Mouse (Mus musculus) lung, postnatal 0 days (tissue): ENCODE results near the gene Eci1. TPM values are rescaled to one million over a fixed set of nuclear protein-coding genes. Genes with fewer than 3 reads are reported as not detected.

Source experiments
- ATAC-seq: fragments of 200-750 bp; cut with Nextera tagmentation; 2 replicates; pipeline ENCODE4 v1.8.0; 2017; ENCODE audit warnings: moderate library complexity
- DNase-seq: peaks from one replicate; pipeline ENCODE4 v3.0.0-alpha.2; 2016; ENCODE audit warnings: low spot score
- H3K27ac ChIP-seq: fragments of 300-500 bp; sonication (generic); 2 replicates; pipeline ENCODE4 v1.5.1; 2014; ENCODE audit warnings: antibody characterized with exemption, mild to moderate bottlenecking, low read length, mixed read lengths
- H3K27me3 ChIP-seq: fragments of 300-500 bp; sonication (generic); replicated peaks from 2 replicates; pipeline ENCODE4 v1.6.1; 2014; ENCODE audit warnings: low read length, mixed read lengths; ENCODE audit not compliant: insufficient read depth
- H3K36me3 ChIP-seq: fragments of 300-500 bp; sonication (generic); 2 replicates; pipeline ENCODE4 v1.6.1; 2014; ENCODE audit warnings: low read length, mixed read lengths; ENCODE audit not compliant: insufficient read depth
- H3K4me1 ChIP-seq: fragments of 300-500 bp; sonication (generic); 2 replicates; pipeline ENCODE4 v1.6.1; 2014; ENCODE audit warnings: antibody characterized with exemption, low read depth, low read length, mixed read lengths; ENCODE audit not compliant: insufficient read depth
- H3K4me2 ChIP-seq: fragments of 300-500 bp; sonication (generic); replicated peaks from 2 replicates; pipeline ENCODE4 v1.6.1; 2014; ENCODE audit warnings: low read depth, mild to moderate bottlenecking, low read length, moderate library complexity, mixed read lengths
- H3K4me3 ChIP-seq: fragments of 300-500 bp; sonication (generic); 2 replicates; pipeline ENCODE4 v1.5.1; 2014; ENCODE audit warnings: low read depth, low read length
- H3K9ac ChIP-seq: fragments of 300-500 bp; sonication (generic); replicated peaks from 2 replicates; pipeline ENCODE4 v1.6.1; 2014; ENCODE audit warnings: low read depth, mild to moderate bottlenecking
- H3K9me3 ChIP-seq: fragments of 300-500 bp; sonication (generic); 2 replicates; pipeline ENCODE4 v1.6.1; 2016; ENCODE audit warnings: low read length, mixed read lengths
- CTCF ChIP-seq: IDR thresholded peaks from 2 replicates; pipeline ENCODE4 v1.5.1; 2016; ENCODE audit warnings: antibody characterized with exemption, mild to moderate bottlenecking
- EP300 ChIP-seq: IDR thresholded peaks from 2 replicates; pipeline ENCODE4 v1.6.1; 2016; ENCODE audit warnings: antibody characterized with exemption, mild to moderate bottlenecking, control low read depth
- WGBS: fragments of 180-500 bp; shearing (Covaris S2); extraction: QIAGEN DNeasy Blood & Tissue Kit; methylation state at CpG from one replicate; pipeline ENCODE4 v1.1.7; 2014; 5-methylcytosine and 5-hydroxymethylcytosine counted together
- polyA plus RNA-seq: library from polyadenylated mRNA; unstranded; fragments of >200 nt; fragmentation: Nextera tagmentation; extraction: Ambion mirVana; gene quantifications from 2 replicates; pipeline ENCODE4 v1.2.1, GENCODE M21; 2015

Eci1 gene
- polyA plus RNA-seq, 1 experiment from 2014 or later, result 81.7 TPM

GRCm38 (mm10) chr17:24442632-24443155 lies 16.3 kb downstream of the Eci1 start, which contains the start of gene Dnase1l2:
Gene Dnase1l2 (minus strand): TSS chr17:24443105.
- Histone ChIP-seq H3K9ac (no peak within 1 kb of the TSS), H3K4me3 (no peak within 1 kb of the TSS), H3K9me3 (no peaks in the 10 kb centered on the region), H3K27me3 (no peaks in the 10 kb centered on the region), H3K4me1 (no peaks in the 10 kb centered on the region), H3K27ac (no peak within 1 kb of the TSS), H3K36me3 (peaks cover 40% of the 10 kb centered on the region), H3K4me2 (no peak within 1 kb of the TSS)
- TF ChIP-seq CTCF (no peak), EP300 (no peak)
- no peak for DNase-seq
- WGBS, result 69% methylated on average over 7 of the region's 7 CpGs
- ATAC-seq, result no peak

- H3K9me3 ChIP-seq, result no peaks in the 10 kb centered on the region
- no peaks in the 10 kb centered on the region for H3K27me3 ChIP-seq
- H3K36me3 ChIP-seq, result peaks cover 37% of the 10 kb centered on the region
- TF ChIP-seq EP300, result no peak
- TF ChIP-seq CTCF, result no peak
- ATAC-seq, result no peak
- no peak overlapping the region for H3K4me2 ChIP-seq
- no peak for DNase-seq
- H3K27ac ChIP-seq, result no peak overlapping the region
- no peaks in the 10 kb centered on the region for H3K4me1 ChIP-seq
- no peak overlapping the region for H3K4me3 ChIP-seq
- WGBS, result 77% methylated on average over 4 of the region's 4 CpGs
- H3K9ac ChIP-seq, result no peak overlapping the region
Observed at GRCm38 (mm10) chr17:24443409-24443808, 17.0 kb downstream of the Eci1 start.

GRCm38 (mm10) chr17:24446590-24446989 lies 20.1 kb downstream of the Eci1 start:
- TF ChIP-seq EP300 (no peak), CTCF (no peak)
- DNase-seq (no peak), ATAC-seq (no peak)
- Histone ChIP-seq H3K27ac (no peak overlapping the region), H3K4me3 (no peak overlapping the region), H3K27me3 (no peaks in the 10 kb centered on the region), H3K4me2 (no peak overlapping the region), H3K9me3 (no peaks in the 10 kb centered on the region), H3K36me3 (peaks cover 38% of the 10 kb centered on the region), H3K4me1 (no peaks in the 10 kb centered on the region), H3K9ac (no peak overlapping the region)
- WGBS, result 93% methylated on average over 8 of the region's 8 CpGs

- ATAC-seq (no peak), DNase-seq (no peak)
- H3K36me3 ChIP-seq, result peaks cover 30% of the 10 kb centered on the region
- no peak overlapping the region for H3K27ac ChIP-seq
- no peaks in the 10 kb centered on the region for H3K27me3 ChIP-seq
- no peaks in the 10 kb centered on the region for H3K9me3 ChIP-seq
- H3K9ac ChIP-seq, result no peak overlapping the region
- no peak overlapping the region for H3K4me2 ChIP-seq
- no peaks in the 10 kb centered on the region for H3K4me1 ChIP-seq
- TF ChIP-seq EP300 (no peak), CTCF (no peak)
- no peak overlapping the region for H3K4me3 ChIP-seq
- 95% methylated on average over 6 of the region's 6 CpGs for WGBS
Observed at GRCm38 (mm10) chr17:24449507-24449906, 23.1 kb downstream of the Eci1 start.

- Histone ChIP-seq H3K4me3 (no peak overlapping the region), H3K9ac (no peak overlapping the region), H3K4me2 (no peak overlapping the region), H3K27me3 (no peaks in the 10 kb centered on the region), H3K4me1 (no peaks in the 10 kb centered on the region), H3K9me3 (no peaks in the 10 kb centered on the region), H3K36me3 (peaks cover 15% of the 10 kb centered on the region; the same call in 1 of the 2 replicates), H3K27ac (no peak overlapping the region)
- no peak for ATAC-seq
- no peak for TF ChIP-seq EP300
- TF ChIP-seq CTCF, result no peak
- no peak for DNase-seq
- 97% methylated on average over 6 of the region's 6 CpGs for WGBS
Observed at GRCm38 (mm10) chr17:24451220-24451619, 24.8 kb downstream of the Eci1 start.

- DNase-seq (peak; percentile 27), ATAC-seq (no peak)
- Histone ChIP-seq H3K27me3 (no peaks in the 10 kb centered on the region), H3K9me3 (no peaks in the 10 kb centered on the region), H3K9ac (no peak overlapping the region), H3K4me2 (no peak overlapping the region), H3K36me3 (0 out of 2 replicates have a peak, but pooled peaks cover 9% of the 10 kb centered on the region), H3K27ac (no peak overlapping the region), H3K4me3 (no peak overlapping the region), H3K4me1 (no peaks in the 10 kb centered on the region)
- TF ChIP-seq EP300 (no peak), CTCF (no peak)
- WGBS, result 70% methylated on average over 2 of the region's 2 CpGs
Observed at GRCm38 (mm10) chr17:24453372-24453771, 26.9 kb downstream of the Eci1 start.
